Mouse (Mus musculus): Measurements from ENCODE around the gene Elk3. TPM values are rescaled to one million over a fixed set of nuclear protein-coding genes. Genes with fewer than 3 reads are reported as not detected.

The Elk3 gene
- polyA plus RNA-seq, 1 experiment from 2014 or later, result 57.7 TPM

- no peak overlapping the region for H3K9ac ChIP-seq
These were observed 32.6 kb downstream of the Elk3 start for GRCm38 (mm10) chr10:93278361-93278760.

GRCm38 (mm10) chr10:93276857-93277256, 34.1 kb downstream of the Elk3 start:
- no peak overlapping the region; the same call in 1 of the 2 replicates for H3K9ac ChIP-seq
- no peak for DNase-seq
- H3K9me3 ChIP-seq (ENCODE audit: low read depth, low read length), result no peaks in the 10 kb centered on the region
- peak overlapping the region; percentile 63; the same call in 1 of the 2 replicates for H3K27ac ChIP-seq (ENCODE audit: low read depth)
- H3K36me3 ChIP-seq (ENCODE audit: insufficient read depth), result peaks cover 41% of the 10 kb centered on the region; the same call in 1 of the 2 replicates
- TF ChIP-seq CTCF (IDR thresholded peaks at IDR 0.05; ENCODE audit: low read depth), result no peak
- no peak overlapping the region; the same call in 1 of the 2 replicates for H3K4me3 ChIP-seq (ENCODE audit: low read depth, low read length)
- peaks cover 11% of the 10 kb centered on the region for H3K4me1 ChIP-seq (ENCODE audit: insufficient read depth)
- no peak for ATAC-seq (ENCODE audit: insufficient read depth)
- no peaks in the 10 kb centered on the region for H3K27me3 ChIP-seq (ENCODE audit: insufficient read depth, low read length)
- 32% methylated on average over 9 of the region's 9 CpGs for WGBS
- peak overlapping the region; percentile 51 for H3K4me2 ChIP-seq

More at GRCm38 (mm10) chr10:93278361-93278760, 32.6 kb downstream of the Elk3 start:
- Histone ChIP-seq H3K9me3 (ENCODE audit: low read depth, low read length) (no peaks in the 10 kb centered on the region), H3K4me1 (ENCODE audit: insufficient read depth) (peaks cover 11% of the 10 kb centered on the region), H3K4me3 (ENCODE audit: low read depth, low read length) (no peak overlapping the region), H3K36me3 (ENCODE audit: insufficient read depth) (peaks cover 46% of the 10 kb centered on the region), H3K27me3 (ENCODE audit: insufficient read depth, low read length) (no peaks in the 10 kb centered on the region), H3K27ac (ENCODE audit: low read depth) (no peak overlapping the region), H3K4me2 (no peak overlapping the region)
- DNase-seq (no peak), ATAC-seq (ENCODE audit: insufficient read depth) (no peak)
- 71% methylated on average over 8 of the region's 8 CpGs for WGBS
- no peak for TF ChIP-seq CTCF (IDR thresholded peaks at IDR 0.05; ENCODE audit: low read depth)

GRCm38 (mm10) chr10:93276349-93276763, 34.6 kb downstream of the Elk3 start:
- Histone ChIP-seq H3K27ac (ENCODE audit: low read depth) (peak overlapping the region; percentile 63; the same call in 1 of the 2 replicates), H3K36me3 (ENCODE audit: insufficient read depth) (peaks cover 36% of the 10 kb centered on the region; the same call in 1 of the 2 replicates), H3K4me1 (ENCODE audit: insufficient read depth) (peaks cover 11% of the 10 kb centered on the region), H3K9me3 (ENCODE audit: low read depth, low read length) (no peaks in the 10 kb centered on the region), H3K4me2 (peak overlapping the region; percentile 51), H3K27me3 (ENCODE audit: insufficient read depth, low read length) (no peaks in the 10 kb centered on the region), H3K4me3 (ENCODE audit: low read depth, low read length) (peak overlapping the region; percentile 5), H3K9ac (peak overlapping the region; percentile 27)
- 14% methylated on average over 16 of the region's 16 CpGs for WGBS
- ATAC-seq (ENCODE audit: insufficient read depth), result peak; percentile 45
- no peak for TF ChIP-seq CTCF (IDR thresholded peaks at IDR 0.05; ENCODE audit: low read depth)
- peak; percentile 72 for DNase-seq

- DNase-seq (no peak), ATAC-seq (ENCODE audit: insufficient read depth) (peak; percentile 57; the same call in 1 of the 2 replicates)
- peak overlapping the region; percentile 51 for H3K4me2 ChIP-seq
- peak overlapping the region; percentile 5 for H3K4me3 ChIP-seq (ENCODE audit: low read depth, low read length)
- peaks cover 31% of the 10 kb centered on the region; the same call in 1 of the 2 replicates for H3K36me3 ChIP-seq (ENCODE audit: insufficient read depth)
- WGBS, result 45% methylated on average over 25 of the region's 25 CpGs
- H3K27me3 ChIP-seq (ENCODE audit: insufficient read depth, low read length), result no peaks in the 10 kb centered on the region
- H3K27ac ChIP-seq (ENCODE audit: low read depth), result peak overlapping the region; percentile 18; the same call in 1 of the 2 replicates
- peaks cover 11% of the 10 kb centered on the region for H3K4me1 ChIP-seq (ENCODE audit: insufficient read depth)
- H3K9me3 ChIP-seq (ENCODE audit: low read depth, low read length), result no peaks in the 10 kb centered on the region
- TF ChIP-seq CTCF (IDR thresholded peaks at IDR 0.05; ENCODE audit: low read depth), result no peak
- H3K9ac ChIP-seq, result no peak overlapping the region
These were observed 35.5 kb downstream of the Elk3 start for GRCm38 (mm10) chr10:93275212-93276136.

GRCm38 (mm10) chr10:93274277-93274696, 36.6 kb downstream of the Elk3 start:
- DNase-seq, result no peak
- no peaks in the 10 kb centered on the region for H3K27me3 ChIP-seq (ENCODE audit: insufficient read depth, low read length)
- no peak overlapping the region for H3K27ac ChIP-seq (ENCODE audit: low read depth)
- no peak overlapping the region for H3K4me2 ChIP-seq
- no peak for TF ChIP-seq CTCF (IDR thresholded peaks at IDR 0.05; ENCODE audit: low read depth)
- H3K36me3 ChIP-seq (ENCODE audit: insufficient read depth), result peaks cover 29% of the 10 kb centered on the region; the same call in 1 of the 2 replicates
- peaks cover 11% of the 10 kb centered on the region for H3K4me1 ChIP-seq (ENCODE audit: insufficient read depth)
- H3K4me3 ChIP-seq (ENCODE audit: low read depth, low read length), result no peak overlapping the region
- no peak overlapping the region for H3K9ac ChIP-seq
- WGBS, result 68% methylated on average over 2 of the region's 2 CpGs
- no peaks in the 10 kb centered on the region for H3K9me3 ChIP-seq (ENCODE audit: low read depth, low read length)
- no peak for ATAC-seq (ENCODE audit: insufficient read depth)

- 73% methylated on average over 14 of the region's 14 CpGs for WGBS
- Histone ChIP-seq H3K27me3 (ENCODE audit: insufficient read depth, low read length) (no peaks in the 10 kb centered on the region), H3K36me3 (ENCODE audit: insufficient read depth) (peaks cover 24% of the 10 kb centered on the region; the same call in 1 of the 2 replicates), H3K27ac (ENCODE audit: low read depth) (no peak overlapping the region), H3K9me3 (ENCODE audit: low read depth, low read length) (no peaks in the 10 kb centered on the region), H3K4me2 (no peak overlapping the region), H3K9ac (no peak overlapping the region), H3K4me3 (ENCODE audit: low read depth, low read length) (no peak overlapping the region), H3K4me1 (ENCODE audit: insufficient read depth) (peaks cover 11% of the 10 kb centered on the region)
- no peak for ATAC-seq (ENCODE audit: insufficient read depth)
- no peak for DNase-seq
- peak; percentile 15; the same call in 1 of the 2 replicates for TF ChIP-seq CTCF (IDR thresholded peaks at IDR 0.05; ENCODE audit: low read depth)
These were observed 37.7 kb downstream of the Elk3 start for GRCm38 (mm10) chr10:93272986-93273982.

Measured in lung, embryonic 14.5 days (tissue).